Mouse (Mus musculus) liver, embryonic 15.5 days (tissue): ENCODE measurements at regions not wholly inside any gene's neighbourhood (a gene's known extent, or its start where the extent isn't known, plus 50 kb on each side); places are given as distances from the start of the nearest gene placed in this dataset.
A peak's percentile ranks its signal among the peaks of the same experiment; 100 is the strongest.

Experiments
- ATAC-seq: fragments of 200-750 bp; cut with Nextera tagmentation; 2 replicates; pipeline ENCODE4 v1.8.0; 2017; ENCODE audit warnings: moderate number of reproducible peaks, mild to moderate bottlenecking, moderate library complexity; ENCODE audit not compliant: insufficient read depth
- H3K27ac ChIP-seq: fragments of 300-500 bp; sonication (generic); replicated peaks from 2 replicates; pipeline ENCODE4 v1.5.1; 2015; ENCODE audit warnings: mild to moderate bottlenecking, inconsistent platforms
- H3K27me3 ChIP-seq: fragments of 300-500 bp; sonication (generic); 2 replicates; pipeline ENCODE4 v1.6.1; 2015; ENCODE audit warnings: mild to moderate bottlenecking, inconsistent platforms
- H3K36me3 ChIP-seq: fragments of 300-500 bp; sonication (generic); replicated peaks from 2 replicates; pipeline ENCODE4 v1.6.1; 2015; ENCODE audit warnings: moderate library complexity, mild to moderate bottlenecking, inconsistent platforms
- H3K4me1 ChIP-seq: fragments of 300-500 bp; sonication (generic); replicated peaks from 2 replicates; pipeline ENCODE4 v1.6.1; 2015; ENCODE audit warnings: inconsistent platforms
- H3K4me2 ChIP-seq: fragments of 300-500 bp; sonication (generic); 2 replicates; pipeline ENCODE4 v1.6.1; 2015; ENCODE audit warnings: moderate library complexity, mild to moderate bottlenecking, inconsistent platforms
- H3K4me3 ChIP-seq: fragments of 300-500 bp; sonication (generic); replicated peaks from 2 replicates; pipeline ENCODE4 v1.5.1; 2015; ENCODE audit warnings: mild to moderate bottlenecking, inconsistent platforms
- H3K9ac ChIP-seq: fragments of 300-500 bp; sonication (generic); 2 replicates; pipeline ENCODE4 v1.6.1; 2015; ENCODE audit warnings: moderate library complexity, mild to moderate bottlenecking, inconsistent platforms
- H3K9me3 ChIP-seq: fragments of 300-500 bp; sonication (generic); replicated peaks from 2 replicates; pipeline ENCODE4 v1.6.1; 2016; ENCODE audit warnings: inconsistent platforms
- WGBS: fragments of 180-500 bp; shearing (Covaris S2); methylation state at CpG from one replicate; pipeline ENCODE4 v1.1.7; 2015; ENCODE audit warnings: mixed read lengths; ENCODE audit not compliant: insufficient replicate concordance; 5-methylcytosine and 5-hydroxymethylcytosine counted together

- no peak overlapping the region for H3K27ac ChIP-seq
- no peaks in the 10 kb centered on the region for H3K4me1 ChIP-seq
- ATAC-seq: no peak
- no peak overlapping the region for H3K4me3 ChIP-seq
- H3K36me3 ChIP-seq: no peaks in the 10 kb centered on the region
- 54% methylated on average over 18 of the region's 18 CpGs for WGBS
- H3K4me2 ChIP-seq: no peak overlapping the region
- no peaks in the 10 kb centered on the region for H3K27me3 ChIP-seq
- H3K9me3 ChIP-seq: no peaks in the 10 kb centered on the region
- H3K9ac ChIP-seq: no peak overlapping the region
Measured at GRCm38 (mm10) chr10:123800067-123800691, 536.4 kb downstream of the Fam19a2 start.

- H3K9ac ChIP-seq: no peak overlapping the region
- no peak overlapping the region for H3K27ac ChIP-seq
- H3K36me3 ChIP-seq: no peaks in the 10 kb centered on the region
- H3K4me2 ChIP-seq: no peak overlapping the region
- no peaks in the 10 kb centered on the region for H3K27me3 ChIP-seq
- H3K4me1 ChIP-seq: no peaks in the 10 kb centered on the region
- WGBS: 69% methylated on average over 17 of the region's 17 CpGs
- no peak overlapping the region for H3K4me3 ChIP-seq
- no peak for ATAC-seq
- no peaks in the 10 kb centered on the region for H3K9me3 ChIP-seq
Measured at GRCm38 (mm10) chr10:123800692-123801528, 537.1 kb downstream of the Fam19a2 start.

GRCm38 (mm10) chr10:123810882-123811281 is 547.1 kb downstream of the Fam19a2 start:
- ATAC-seq: no peak
- no peaks in the 10 kb centered on the region for H3K36me3 ChIP-seq
- H3K27me3 ChIP-seq: no peaks in the 10 kb centered on the region
- H3K9ac ChIP-seq: no peak overlapping the region
- H3K27ac ChIP-seq: no peak overlapping the region
- no peak overlapping the region for H3K4me3 ChIP-seq
- no peak overlapping the region for H3K4me2 ChIP-seq
- no peaks in the 10 kb centered on the region for H3K9me3 ChIP-seq
- WGBS: 72% methylated on average over 9 of the region's 9 CpGs
- H3K4me1 ChIP-seq: no peaks in the 10 kb centered on the region

- no peak overlapping the region for H3K9ac ChIP-seq
- WGBS: 41% methylated on average over 2 of the region's 2 CpGs
- H3K4me2 ChIP-seq: no peak overlapping the region
- H3K4me3 ChIP-seq: no peak overlapping the region
- H3K36me3 ChIP-seq: no peaks in the 10 kb centered on the region
- H3K4me1 ChIP-seq: no peaks in the 10 kb centered on the region
- H3K27ac ChIP-seq: no peak overlapping the region
- no peaks in the 10 kb centered on the region for H3K9me3 ChIP-seq
- no peak for ATAC-seq
- no peaks in the 10 kb centered on the region for H3K27me3 ChIP-seq
Measured at GRCm38 (mm10) chr10:123813142-123813541, 549.3 kb downstream of the Fam19a2 start.

DNA sequence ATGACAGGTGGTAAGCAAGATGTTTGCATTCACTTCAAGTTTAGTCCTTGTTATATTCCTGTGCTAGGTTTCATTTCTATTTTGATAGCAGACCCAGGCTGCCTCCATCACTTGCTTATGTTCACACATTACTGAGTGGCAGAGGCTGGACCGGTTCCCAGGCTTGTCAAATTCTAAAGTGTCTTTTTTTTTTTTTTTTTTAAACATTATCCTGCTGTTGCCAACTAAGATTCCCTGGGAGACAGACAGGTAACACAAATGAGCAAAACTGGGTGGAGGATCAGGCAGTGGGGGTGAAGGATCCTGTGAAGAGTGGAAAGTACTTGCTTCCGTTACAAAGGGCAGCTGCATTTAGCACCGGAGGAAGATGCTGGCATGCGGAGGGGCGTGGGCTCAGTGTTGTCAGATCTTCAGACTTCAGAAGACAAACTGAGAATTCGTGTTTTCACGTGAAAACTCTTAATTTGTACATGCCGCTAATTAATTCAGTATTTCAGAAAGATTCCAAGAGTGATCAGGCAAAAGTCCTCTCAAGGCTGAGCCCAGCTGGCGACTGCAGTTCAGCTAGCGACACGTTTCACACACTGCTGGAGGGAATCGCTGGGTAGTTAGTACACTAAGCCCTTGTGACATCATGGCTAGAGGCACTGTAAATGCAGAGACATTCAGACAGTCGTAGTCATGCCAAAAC is 576.4 kb downstream of the Fam19a2 start:
- Histone ChIP-seq H3K9ac (no peak overlapping the region), H3K9me3 (no peaks in the 10 kb centered on the region), H3K4me1 (no peaks in the 10 kb centered on the region), H3K36me3 (no peaks in the 10 kb centered on the region), H3K27ac (no peak overlapping the region), H3K27me3 (no peaks in the 10 kb centered on the region), H3K4me3 (no peak overlapping the region), H3K4me2 (no peak overlapping the region)
- 42% methylated on average over 13 of the region's 13 CpGs for WGBS
- no peak for ATAC-seq

GRCm38 (mm10) chr10:123842141-123842540 is 578.3 kb downstream of the Fam19a2 start:
- WGBS: 60% methylated on average over 8 of the region's 8 CpGs
- H3K9me3 ChIP-seq: no peaks in the 10 kb centered on the region
- no peak overlapping the region for H3K4me2 ChIP-seq
- no peaks in the 10 kb centered on the region for H3K4me1 ChIP-seq
- no peak overlapping the region for H3K9ac ChIP-seq
- no peaks in the 10 kb centered on the region for H3K36me3 ChIP-seq
- no peak overlapping the region for H3K27ac ChIP-seq
- H3K4me3 ChIP-seq: no peak overlapping the region
- no peak for ATAC-seq
- H3K27me3 ChIP-seq: no peaks in the 10 kb centered on the region

DNA sequence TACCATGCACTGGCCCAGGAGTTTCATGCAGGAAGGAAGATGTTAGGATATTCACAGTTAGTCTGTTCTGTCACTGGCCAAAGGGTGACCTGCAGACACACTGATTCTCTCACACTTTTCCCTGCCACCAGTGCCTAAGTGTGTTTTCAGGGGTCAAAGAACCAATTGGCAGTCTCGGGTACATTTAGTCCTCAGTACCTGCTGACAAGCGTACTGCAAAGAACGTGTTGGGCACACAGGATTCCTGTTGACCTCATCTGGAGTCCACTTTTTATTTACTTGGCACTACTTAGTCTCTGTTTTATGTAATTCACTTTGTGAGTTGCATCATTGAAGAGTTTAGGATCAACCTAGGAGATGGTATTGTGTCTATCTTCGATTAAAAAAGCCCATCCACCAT is 579.8 kb downstream of the Fam19a2 start:
- H3K9ac ChIP-seq: no peak overlapping the region
- H3K27ac ChIP-seq: no peak overlapping the region
- ATAC-seq: no peak
- H3K4me2 ChIP-seq: no peak overlapping the region
- no peaks in the 10 kb centered on the region for H3K27me3 ChIP-seq
- no peaks in the 10 kb centered on the region for H3K36me3 ChIP-seq
- no peaks in the 10 kb centered on the region for H3K9me3 ChIP-seq
- 58% methylated on average over 4 of the region's 4 CpGs for WGBS
- no peaks in the 10 kb centered on the region for H3K4me1 ChIP-seq
- H3K4me3 ChIP-seq: no peak overlapping the region

DNA sequence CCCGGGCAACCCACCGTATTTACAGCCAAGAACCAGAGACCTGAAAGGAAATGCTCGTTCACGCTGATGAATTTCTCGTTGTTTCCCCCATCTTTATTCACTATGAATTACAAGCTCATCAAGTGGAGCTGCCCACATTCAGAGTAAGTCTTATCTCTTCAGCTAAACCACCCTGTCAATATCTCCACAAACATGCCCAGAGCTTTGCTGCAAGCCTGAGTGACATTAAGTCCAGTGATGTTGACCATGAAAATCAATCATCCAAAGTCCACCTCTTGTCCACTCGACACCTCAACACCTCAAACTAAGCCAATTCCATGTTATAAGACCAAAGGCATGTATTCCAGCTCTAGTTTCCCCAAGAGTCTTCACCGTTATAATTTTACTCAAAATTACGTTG is 582.8 kb downstream of the Fam19a2 start:
- H3K9me3 ChIP-seq: no peaks in the 10 kb centered on the region
- no peaks in the 10 kb centered on the region for H3K36me3 ChIP-seq
- H3K4me1 ChIP-seq: no peaks in the 10 kb centered on the region
- no peak overlapping the region for H3K9ac ChIP-seq
- no peak overlapping the region for H3K4me2 ChIP-seq
- H3K27me3 ChIP-seq: no peaks in the 10 kb centered on the region
- no peak overlapping the region for H3K27ac ChIP-seq
- no peak for ATAC-seq
- WGBS: 57% methylated on average over 8 of the region's 8 CpGs
- no peak overlapping the region for H3K4me3 ChIP-seq

DNA sequence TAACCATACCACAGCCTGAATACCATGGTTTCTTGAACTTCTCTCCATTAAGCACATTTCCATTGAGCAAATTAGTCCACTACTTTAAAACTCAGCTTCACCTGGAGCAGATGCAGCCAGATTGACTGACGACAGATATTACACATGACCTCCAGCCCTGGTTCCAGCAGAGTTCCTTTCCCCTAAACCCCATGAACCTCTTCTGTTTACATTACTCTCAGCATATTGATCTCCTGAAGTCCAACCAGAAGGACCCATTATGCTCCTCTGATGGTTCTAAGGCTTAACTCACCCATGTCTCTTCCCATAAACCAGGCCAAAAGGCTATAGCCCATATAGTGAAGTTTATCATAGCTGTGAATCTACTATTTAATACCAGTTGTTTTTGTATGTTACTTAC is 584.8 kb downstream of the Fam19a2 start:
- Histone ChIP-seq H3K27me3 (no peaks in the 10 kb centered on the region), H3K9me3 (no peaks in the 10 kb centered on the region), H3K4me1 (no peaks in the 10 kb centered on the region), H3K27ac (no peak overlapping the region), H3K4me2 (no peak overlapping the region), H3K9ac (no peak overlapping the region), H3K4me3 (no peak overlapping the region), H3K36me3 (no peaks in the 10 kb centered on the region)
- 59% methylated on average over 1 of the region's 1 CpGs for WGBS
- ATAC-seq: peak; percentile 58; the same call in 1 of the 2 replicates

DNA sequence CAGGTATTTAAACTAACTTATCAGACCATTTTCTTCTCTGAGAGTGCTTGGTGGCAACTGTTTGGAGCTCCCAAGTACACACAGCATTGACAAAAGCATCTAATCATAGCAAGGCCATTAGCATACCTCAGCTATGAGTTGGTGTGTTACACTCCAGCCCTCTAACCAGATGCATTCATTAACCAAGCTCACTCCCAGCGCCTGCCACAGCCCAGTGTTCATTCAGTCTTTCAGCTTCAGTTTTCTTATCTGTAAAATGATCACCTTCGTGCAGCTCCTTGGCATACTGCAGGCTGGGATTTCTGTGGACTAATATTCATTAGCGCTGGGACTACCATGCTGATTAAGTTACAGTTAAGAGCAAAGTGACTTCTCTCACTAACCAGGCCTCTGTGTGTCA is 611.7 kb downstream of the Fam19a2 start:
- WGBS: 39% methylated on average over 3 of the region's 3 CpGs

GRCm38 (mm10) chr10:123875882-123876281 is 612.1 kb downstream of the Fam19a2 start:
- Histone ChIP-seq H3K9ac (no peak overlapping the region), H3K36me3 (no peaks in the 10 kb centered on the region), H3K27ac (no peak overlapping the region), H3K4me2 (no peak overlapping the region), H3K4me1 (no peaks in the 10 kb centered on the region), H3K9me3 (no peaks in the 10 kb centered on the region), H3K27me3 (no peaks in the 10 kb centered on the region), H3K4me3 (no peak overlapping the region)
- no peak for ATAC-seq
- 43% methylated on average over 5 of the region's 5 CpGs for WGBS

More for the DNA sequence above, 611.7 kb downstream of the Fam19a2 start:
- Histone ChIP-seq H3K9ac (no peak overlapping the region), H3K36me3 (no peaks in the 10 kb centered on the region), H3K27ac (no peak overlapping the region), H3K4me1 (no peaks in the 10 kb centered on the region), H3K9me3 (no peaks in the 10 kb centered on the region), H3K27me3 (no peaks in the 10 kb centered on the region), H3K4me3 (no peak overlapping the region), H3K4me2 (no peak overlapping the region)
- no peak for ATAC-seq
